Mouse (Mus musculus) CH12.LX (cell line): ENCODE measurements around the gene Zcchc24. TPM values are rescaled to one million over a fixed set of nuclear protein-coding genes. Genes with fewer than 3 reads are reported as not detected.

Source experiments
- DNase-seq: peaks from one replicate; pipeline ENCODE4 v3.0.0-alpha.2; 2013; ENCODE audit errors: extremely low read depth
- H3K27ac ChIP-seq: 2 replicates; pipeline ENCODE4 v1.5.1; 2012; ENCODE audit warnings: low read depth, mild to moderate bottlenecking, control low read depth, moderate library complexity; ENCODE audit not compliant: insufficient read depth
- H3K27me3 ChIP-seq: replicated peaks from 2 replicates; pipeline ENCODE3; 2012; ENCODE audit warnings: inconsistent platforms
- H3K36me3 ChIP-seq, 2 experiments: replicated peaks in 1 of 2; 2 replicates each; pipeline versions ENCODE3 to v1.6.1; 2012; ENCODE audit warnings: inconsistent platforms in 1 of 2, low read length in 1 of 2, mild to moderate bottlenecking in 1 of 2, mixed read lengths in 1 of 2, moderate library complexity in 1 of 2; ENCODE audit not compliant: control insufficient read depth in 1 of 2, insufficient read depth in 1 of 2
- H3K4me1 ChIP-seq, 2 experiments: 2 replicates each; pipeline ENCODE4 v1.6.1; 2012; ENCODE audit warnings: inconsistent platforms in 1 of 2, moderate library complexity in 1 of 2; ENCODE audit not compliant: insufficient read depth in 2 of 2, control insufficient read depth in 1 of 2
- H3K4me2 ChIP-seq: 2 replicates; pipeline ENCODE4 v1.6.1; 2012; ENCODE audit warnings: low read depth, mild to moderate bottlenecking, control low read depth; ENCODE audit not compliant: poor library complexity, insufficient read depth, severe bottlenecking
- H3K4me3 ChIP-seq, 3 experiments: fragments of 150-350 bp in 1 of 3; sonication (generic) in 1 of 3; replicated peaks in 1 of 3; 2 replicates each; pipeline versions ENCODE3 to v1.5.1; 2011 to 2012; ENCODE audit warnings: low read depth in 2 of 3, low read length in 2 of 3, mild to moderate bottlenecking in 2 of 3, moderate library complexity in 2 of 3, control low read depth in 1 of 3, improper control_type of control experiment in 1 of 3, inconsistent platforms in 1 of 3, mixed read lengths in 1 of 3; ENCODE audit not compliant: poor library complexity in 1 of 3
- H3K79me2 ChIP-seq: replicated peaks from 2 replicates; pipeline ENCODE4 v1.6.1; 2012; ENCODE audit warnings: mild to moderate bottlenecking, moderate library complexity; ENCODE audit not compliant: control insufficient read depth, poor library complexity, insufficient read depth, severe bottlenecking; ENCODE audit errors: extremely low read depth
- H3K9ac ChIP-seq: 2 replicates; pipeline ENCODE4 v1.6.1; 2012; ENCODE audit warnings: low read depth, mild to moderate bottlenecking, control low read depth, moderate library complexity; ENCODE audit not compliant: insufficient read depth
- H3K9me3 ChIP-seq: replicated peaks from 2 replicates; pipeline ENCODE3; 2012; ENCODE audit warnings: low read length, inconsistent platforms, mixed read lengths
- BHLHE40 ChIP-seq: IDR thresholded peaks from 2 replicates; pipeline ENCODE4 v1.6.1; 2011; ENCODE audit warnings: mild to moderate bottlenecking, low read depth, low read length, improper control_type of control experiment
- CTCF ChIP-seq, 2 experiments: IDR thresholded peaks in 1 of 2; conservative IDR thresholded peaks in 1 of 2; 2 replicates each; pipeline ENCODE4 v1.5.1; 2011 to 2012; ENCODE audit warnings: low read depth in 2 of 2, low read length in 2 of 2, improper control_type of control experiment in 1 of 2, inconsistent platforms in 1 of 2, mild to moderate bottlenecking in 1 of 2, moderate library complexity in 1 of 2
- ELF1 ChIP-seq: IDR thresholded peaks from 2 replicates; pipeline ENCODE4 v1.6.1; 2014; ENCODE audit warnings: low read depth, mild to moderate bottlenecking, inconsistent platforms, low read length, improper control_type of control experiment
- ETS1 ChIP-seq: conservative IDR thresholded peaks from 2 replicates; pipeline ENCODE4 v1.6.1; 2012; ENCODE audit warnings: low read depth, mild to moderate bottlenecking, inconsistent platforms, low read length, improper control_type of control experiment, moderate library complexity
- GABPA ChIP-seq: IDR thresholded peaks from 2 replicates; pipeline ENCODE4 v1.6.1; 2012; ENCODE audit warnings: low read depth, low read length, improper control_type of control experiment, inconsistent platforms; ENCODE audit not compliant: insufficient replicate concordance
- HCFC1 ChIP-seq: IDR thresholded peaks from 2 replicates; pipeline ENCODE4 v1.6.1; 2012; ENCODE audit warnings: low read depth, mild to moderate bottlenecking, inconsistent platforms, low read length, improper control_type of control experiment
- IRF4 ChIP-seq: IDR thresholded peaks from 2 replicates; pipeline ENCODE4 v1.6.1; 2014; ENCODE audit warnings: low read depth, mild to moderate bottlenecking, inconsistent platforms, low read length, improper control_type of control experiment
- JUN ChIP-seq: IDR thresholded peaks from 2 replicates; pipeline ENCODE4 v1.6.1; 2011; ENCODE audit warnings: low read depth, mild to moderate bottlenecking, low read length, improper control_type of control experiment, moderate library complexity; ENCODE audit not compliant: insufficient read depth
- JUND ChIP-seq: conservative IDR thresholded peaks from 2 replicates; pipeline ENCODE4 v1.6.1; 2011; ENCODE audit warnings: low read depth, low read length, improper control_type of control experiment
- KAT2A ChIP-seq: IDR thresholded peaks from 2 replicates; pipeline ENCODE4 v1.6.1; 2012; ENCODE audit warnings: low read length, improper control_type of control experiment, inconsistent platforms; ENCODE audit not compliant: insufficient replicate concordance
- MAZ ChIP-seq: IDR thresholded peaks from 2 replicates; pipeline ENCODE4 v1.6.1; 2012; ENCODE audit warnings: low read depth, mild to moderate bottlenecking, inconsistent platforms, low read length, improper control_type of control experiment, moderate library complexity
- NELFE ChIP-seq: IDR thresholded peaks from 2 replicates; pipeline ENCODE4 v1.6.1; 2011; ENCODE audit warnings: low read depth, low read length, improper control_type of control experiment
- NRF1 ChIP-seq: IDR thresholded peaks from 2 replicates; pipeline ENCODE4 v1.6.1; 2014; ENCODE audit warnings: low read depth, mild to moderate bottlenecking, inconsistent platforms, low read length, improper control_type of control experiment, moderate library complexity
- PAX5 ChIP-seq: IDR thresholded peaks from 2 replicates; pipeline ENCODE4 v1.6.1; 2012; ENCODE audit warnings: low read length, inconsistent platforms, mixed read lengths
- POLR2A ChIP-seq: IDR thresholded peaks from 2 replicates; pipeline ENCODE4 v1.6.1; 2011; ENCODE audit warnings: low read depth, mild to moderate bottlenecking, improper control_type of control experiment, low read length
- POLR2AphosphoS2 ChIP-seq: IDR thresholded peaks from 2 replicates; pipeline ENCODE4 v1.6.1; 2011; ENCODE audit warnings: low read depth, low read length, improper control_type of control experiment
- RAD21 ChIP-seq: IDR thresholded peaks from 2 replicates; pipeline ENCODE4 v1.6.1; 2011; ENCODE audit warnings: low read depth, mild to moderate bottlenecking, low read length, improper control_type of control experiment, moderate library complexity
- RCOR1 ChIP-seq: conservative IDR thresholded peaks from 2 replicates; pipeline ENCODE4 v1.6.1; 2012; ENCODE audit warnings: low read depth, mild to moderate bottlenecking, inconsistent platforms, low read length, improper control_type of control experiment
- SIN3A ChIP-seq: IDR thresholded peaks from 2 replicates; pipeline ENCODE4 v1.6.1; 2012; ENCODE audit warnings: low read length, improper control_type of control experiment, inconsistent platforms
- SMC3 ChIP-seq: IDR thresholded peaks from 2 replicates; pipeline ENCODE4 v1.6.1; 2011; ENCODE audit warnings: low read depth, low read length, improper control_type of control experiment
- TCF12 ChIP-seq: IDR thresholded peaks from 2 replicates; pipeline ENCODE4 v1.6.1; 2014; ENCODE audit warnings: low read depth, mild to moderate bottlenecking, inconsistent platforms, low read length, improper control_type of control experiment
- USF1 ChIP-seq: IDR thresholded peaks from 2 replicates; pipeline ENCODE4 v1.6.1; 2014; ENCODE audit warnings: low read depth, mild to moderate bottlenecking, inconsistent platforms, low read length, improper control_type of control experiment
- USF2 ChIP-seq: conservative IDR thresholded peaks from 2 replicates; pipeline ENCODE4 v1.6.1; 2011; ENCODE audit warnings: low read depth, low read length, improper control_type of control experiment
- ZMIZ1 ChIP-seq: IDR thresholded peaks from 2 replicates; pipeline ENCODE4 v1.6.1; 2012; ENCODE audit warnings: low read depth, mild to moderate bottlenecking, inconsistent platforms, low read length, improper control_type of control experiment
- ZNF384 ChIP-seq: IDR thresholded peaks from 2 replicates; pipeline ENCODE4 v1.6.1; 2012; ENCODE audit warnings: low read depth, low read length, improper control_type of control experiment, inconsistent platforms
- dilution Hi-C: fragments of 300-500 bp; cut with MboI; formaldehyde crosslinking; loops from 2 replicates; pipeline ENCODE4 v1.14.3; 2020; ENCODE audit warnings: low sequenced_read_pairs; ENCODE audit not compliant: extremely low pct_unique_long_range_greater_than_20kb, extremely low pct_ligation_motif_present
- in situ Hi-C: fragments of 300-500 bp; cut with MboI; formaldehyde crosslinking; loops from 3 replicates; pipeline ENCODE4 v1.14.3; 2019; ENCODE audit warnings: low sequenced_read_pairs, low pct_ligation_motif_present, low pct_unique_long_range_greater_than_20kb, mixed read lengths
- polyA plus RNA-seq: library from polyadenylated mRNA; unstranded; fragments of >175 nt; gene quantifications from 2 replicates; pipeline ENCODE4 v1.2.1, GENCODE M21; 2012; ENCODE audit warnings: low read depth; ENCODE audit not compliant: insufficient read length
- total RNA-seq, 2 experiments: library from RNA; depleted of rRNA; stranded (reverse); fragments of 300-350 nt in 1 of 2; fragments of >200 nt in 1 of 2; gene quantifications; 2 replicates each; pipeline ENCODE4 v1.2.3; 2012 to 2014

Zcchc24 gene
- total and polyA plus RNA-seq, 3 experiments, result 0.05 to 0.44 (median 0.08) TPM

DNA sequence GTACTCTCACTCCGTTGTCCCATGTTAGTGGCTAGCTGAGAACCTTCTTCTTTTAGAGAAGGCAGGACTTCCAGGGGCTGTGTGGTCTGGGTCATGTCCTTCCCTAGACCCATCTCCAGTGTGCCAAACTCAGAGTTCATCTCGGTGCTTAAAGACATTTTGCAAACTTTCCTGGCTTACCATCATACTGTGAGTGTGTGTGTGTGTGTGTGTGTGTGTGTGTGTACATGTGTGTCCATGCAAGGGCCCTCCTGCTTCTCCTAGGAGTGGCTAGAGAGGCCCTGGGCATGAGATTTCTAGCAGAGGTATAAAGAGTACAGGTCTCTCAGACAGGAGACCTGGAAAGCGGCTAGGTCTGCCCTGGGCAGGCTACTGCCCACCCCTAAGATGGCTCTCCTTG, 32.7 kb downstream of the Zcchc24 start:
- DNase-seq, result no peak
- in situ Hi-C loops, result no loop called here
- Histone ChIP-seq H3K36me3 (no peaks in the 10 kb centered on the region), H3K27ac (no peak overlapping the region), H3K4me2 (no peak overlapping the region), H3K4me1 (peaks cover 0 to 3% of the 10 kb centered on the region in 2 experiments; a peak in 1 of 4 replicates), H3K79me2 (no peaks in the 10 kb centered on the region), H3K27me3 (peaks cover 56% of the 10 kb centered on the region), H3K9ac (no peak overlapping the region), H3K9me3 (no peaks in the 10 kb centered on the region), H3K4me3 (no peak overlapping the region)
- TF ChIP-seq BHLHE40 (no peak), NELFE (no peak), CTCF (conservative IDR thresholded peaks at IDR 0.05 in 1 of 2, IDR thresholded peaks at IDR 0.05 in 1 of 2; ENCODE audit: low read depth in 2 of 2, low read length in 2 of 2) (no peak), POLR2AphosphoS2 (no peak), JUND (no peak), TCF12 (no peak), GABPA (no peak), HCFC1 (no peak), POLR2A (no peak), PAX5 (no peak), USF1 (no peak), MAZ (no peak), ETS1 (no peak), USF2 (no peak), KAT2A (no peak), IRF4 (no peak), RCOR1 (no peak), SIN3A (no peak)
- dilution Hi-C loops, result no loop called here

DNA sequence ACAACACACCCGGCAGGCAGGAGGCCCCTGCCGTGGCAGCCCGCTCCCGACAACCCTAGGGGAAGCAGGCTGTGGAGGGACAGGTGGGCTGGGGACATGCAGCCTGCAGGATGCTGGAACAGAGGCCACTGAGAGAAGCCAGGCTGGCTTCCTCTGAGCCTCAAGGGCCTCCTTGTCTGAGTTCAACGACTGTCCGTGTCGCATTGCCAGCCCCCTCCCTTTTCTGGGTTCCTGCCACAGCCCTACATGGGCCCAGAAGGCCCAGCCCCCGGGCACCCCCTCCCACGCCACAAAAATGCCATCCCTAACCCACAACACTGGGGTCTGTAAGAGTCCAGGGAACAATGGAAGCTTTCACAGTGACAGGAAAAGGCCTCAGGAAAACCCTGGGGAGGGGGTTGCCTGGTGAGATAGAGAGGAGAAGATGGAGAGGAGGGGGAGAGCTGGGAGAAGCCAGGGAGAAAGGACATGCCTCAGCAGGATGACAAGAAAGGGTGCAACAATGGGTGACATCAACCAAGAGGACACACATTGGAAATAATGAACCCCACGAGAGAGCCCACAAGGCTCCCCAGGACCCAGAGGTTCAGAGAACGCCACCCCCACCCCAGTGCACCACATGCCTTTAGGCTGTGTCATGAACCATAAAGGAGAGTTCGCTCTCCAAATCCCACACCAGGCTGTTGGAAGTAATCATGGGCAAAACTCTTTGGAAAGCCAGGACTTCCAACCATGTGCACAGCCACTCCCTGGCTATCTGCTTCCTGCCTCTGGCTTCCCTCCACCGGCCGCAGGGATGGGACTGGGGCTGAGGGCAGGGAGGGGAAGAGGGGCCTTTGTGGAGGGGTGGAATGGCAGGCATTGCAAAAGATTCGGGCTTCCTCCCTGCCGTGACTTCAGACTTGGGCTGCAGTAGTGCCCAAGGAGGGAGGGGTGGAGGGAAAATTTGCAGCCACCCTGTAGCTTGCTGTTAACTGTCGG, 33.8 kb downstream of the Zcchc24 start:
- Histone ChIP-seq H3K4me2 (no peak overlapping the region), H3K27ac (no peak overlapping the region), H3K36me3 (no peaks in the 10 kb centered on the region), H3K9ac (no peak overlapping the region), H3K4me3 (no peak overlapping the region), H3K9me3 (no peaks in the 10 kb centered on the region), H3K27me3 (peaks cover 54% of the 10 kb centered on the region), H3K79me2 (no peaks in the 10 kb centered on the region), H3K4me1 (peaks cover 0 to 2% of the 10 kb centered on the region in 2 experiments; a peak in 1 of 4 replicates)
- TF ChIP-seq JUN (no peak), SMC3 (no peak), ELF1 (no peak), NRF1 (no peak), KAT2A (no peak), RAD21 (no peak), TCF12 (no peak), HCFC1 (no peak), ZNF384 (no peak), JUND (no peak), POLR2A (no peak), ETS1 (no peak), ZMIZ1 (no peak)
- DNase-seq, result no peak
- dilution Hi-C loops (no loop called here), in situ Hi-C loops (no loop called here)
